Comparison of ENCODE assay signal across 17 mouse cellular contexts in the genomic region with DNA sequence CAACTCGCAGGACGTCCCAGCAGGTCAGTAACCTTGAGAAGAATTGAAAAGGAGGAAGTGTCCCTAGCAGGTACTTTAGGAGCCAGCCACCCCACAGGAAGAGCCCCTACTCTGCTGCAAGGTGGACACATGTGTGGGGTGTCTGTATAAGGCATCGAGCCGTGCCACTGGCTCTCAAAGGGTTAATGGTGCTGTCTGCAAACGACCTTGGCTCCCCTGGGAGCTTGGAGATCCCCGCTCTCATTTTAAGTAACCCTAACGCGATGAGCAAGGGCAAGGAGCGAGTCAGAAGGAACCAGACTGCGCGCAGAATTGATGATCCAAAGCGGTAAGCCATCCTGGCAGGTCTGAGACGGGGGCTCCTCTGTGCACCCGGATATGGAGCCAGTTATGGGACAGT. TPM values are rescaled to one million over a fixed set of nuclear protein-coding genes. Genes with fewer than 3 reads are reported as not detected.
DNase-seq lines count a peak whose midpoint lies in the region; ATAC-seq lines count a peak whose summit lies in the region.
"Had no signal": no experiment of that assay in that cellular context is flagged by ENCODE, and none has a peak within 500 bp of the region (broad histone marks: within the 10 kb centered on the region; RNA-seq: fewer than 3 reads in every experiment).

No protein-coding gene starts in this region.

- no peak overlapping the region for H3K4me3 ChIP-seq in embryonic facial prominence, embryonic 11.5 days (ENCODE audit: low read depth, low read length)
- no peak overlapping the region for H3K4me3 ChIP-seq in embryonic facial prominence, embryonic 10.5 days
- peak overlapping the region; percentile 17; the same call in 1 of the 2 replicates for H3K4me3 ChIP-seq in kidney, embryonic 15.5 days (replicated peaks)
- H3K4me3 ChIP-seq in hindbrain, embryonic 16.5 days (ENCODE audit: low read length), result no peak overlapping the region
- H3K4me3 ChIP-seq: forebrain, embryonic 10.5 days; layer of hippocampus, adult 2 months; liver, embryonic 15.5 days had no signal

- no peaks in the 10 kb centered on the region for H3K4me1 ChIP-seq in embryonic facial prominence, embryonic 11.5 days (ENCODE audit: control insufficient read depth, insufficient read depth, low read length)
- H3K4me1 ChIP-seq in embryonic facial prominence, embryonic 10.5 days, result peaks cover 29% of the 10 kb centered on the region
- peaks cover 18% of the 10 kb centered on the region for H3K4me1 ChIP-seq in kidney, embryonic 15.5 days
- H3K4me1 ChIP-seq in hindbrain, embryonic 16.5 days (ENCODE audit: control insufficient read depth, insufficient read depth, low read depth, low read length), result no peaks in the 10 kb centered on the region
- H3K4me1 ChIP-seq: liver, embryonic 15.5 days had no signal

- no peaks in the 10 kb centered on the region for H3K27me3 ChIP-seq in embryonic facial prominence, embryonic 11.5 days (ENCODE audit: control insufficient read depth, insufficient read depth, low read length)
- H3K27me3 ChIP-seq in embryonic facial prominence, embryonic 10.5 days (replicated peaks; ENCODE audit: low read depth, poor library complexity, severe bottlenecking), result peaks cover 40% of the 10 kb centered on the region
- peaks cover 21% of the 10 kb centered on the region for H3K27me3 ChIP-seq in kidney, embryonic 15.5 days
- no peaks in the 10 kb centered on the region for H3K27me3 ChIP-seq in hindbrain, embryonic 16.5 days (replicated peaks; ENCODE audit: control insufficient read depth, insufficient read depth, low read length)

- H3K27ac ChIP-seq in embryonic facial prominence, embryonic 11.5 days (replicated peaks; ENCODE audit: low read depth, low read length), result no peak overlapping the region
- H3K27ac ChIP-seq in embryonic facial prominence, embryonic 10.5 days (replicated peaks), result no peak overlapping the region
- no peak overlapping the region for H3K27ac ChIP-seq in kidney, embryonic 15.5 days
- no peak overlapping the region for H3K27ac ChIP-seq in hindbrain, embryonic 16.5 days (ENCODE audit: low read depth, low read length)
- H3K27ac ChIP-seq: forebrain, embryonic 10.5 days; layer of hippocampus, adult 2 months; liver, embryonic 15.5 days had no signal

- no peaks in the 10 kb centered on the region for H3K9me3 ChIP-seq in embryonic facial prominence, embryonic 11.5 days (replicated peaks; ENCODE audit: control insufficient read depth, low read length)
- H3K9me3 ChIP-seq in embryonic facial prominence, embryonic 10.5 days, result no peaks in the 10 kb centered on the region
- no peaks in the 10 kb centered on the region for H3K9me3 ChIP-seq in kidney, embryonic 15.5 days (replicated peaks)
- H3K9me3 ChIP-seq in hindbrain, embryonic 16.5 days (ENCODE audit: control insufficient read depth, low read length), result no peaks in the 10 kb centered on the region
- H3K9me3 ChIP-seq: forebrain, embryonic 10.5 days; liver, embryonic 15.5 days had no signal

- no peaks in the 10 kb centered on the region for H3K36me3 ChIP-seq in embryonic facial prominence, embryonic 11.5 days (replicated peaks; ENCODE audit: control insufficient read depth, insufficient read depth, low read depth, low read length)
- H3K36me3 ChIP-seq in embryonic facial prominence, embryonic 10.5 days (replicated peaks), result no peaks in the 10 kb centered on the region
- no peaks in the 10 kb centered on the region for H3K36me3 ChIP-seq in kidney, embryonic 15.5 days
- H3K36me3 ChIP-seq in hindbrain, embryonic 16.5 days (ENCODE audit: control insufficient read depth, insufficient read depth, low read length), result no peaks in the 10 kb centered on the region
- H3K36me3 ChIP-seq: forebrain, embryonic 10.5 days; liver, embryonic 15.5 days had no signal

- 20% methylated on average over 14 of the region's 14 CpGs for WGBS in embryonic facial prominence, embryonic 11.5 days
- 24% methylated on average over 14 of the region's 14 CpGs for WGBS in embryonic facial prominence, embryonic 10.5 days
- WGBS in kidney, embryonic 15.5 days, result 16% methylated on average over 14 of the region's 14 CpGs
- WGBS in hindbrain, embryonic 16.5 days, result 28% methylated on average over 14 of the region's 14 CpGs

- ATAC-seq in embryonic facial prominence, embryonic 11.5 days (replicated peaks; ENCODE audit: insufficient number of reproducible peaks, low FRiP score, low TSS enrichment, low read depth), result no peak
- peak; percentile 17; the same call in 1 of the 2 replicates for ATAC-seq in kidney, embryonic 15.5 days (replicated peaks; ENCODE audit: low FRiP score)
- no peak for ATAC-seq in hindbrain, embryonic 16.5 days
- ATAC-seq: Patski had no signal

- DNase-seq in embryonic facial prominence, embryonic 11.5 days (ENCODE audit: low spot score), result no peak
- no peak for DNase-seq in embryonic facial prominence, embryonic 10.5 days (ENCODE audit: low spot score)
- no peak for DNase-seq in kidney, adult 8-10 months
- peak; percentile 41 for DNase-seq in A20 (ENCODE audit: low read depth, low spot score)
- DNase-seq in lung, postnatal 14 days, result no peak
- DNase-seq in spleen, adult 12 weeks (ENCODE audit: low spot score), result no peak
- DNase-seq: cerebellum, postnatal 36 days; heart, postnatal 14 days; kidney, adult 11 months; thymus, postnatal 14 days had no signal

- no peak overlapping the region for H3K9ac ChIP-seq in embryonic facial prominence, embryonic 11.5 days (replicated peaks; ENCODE audit: low read length)
- H3K9ac ChIP-seq in kidney, embryonic 15.5 days, result no peak overlapping the region
- H3K9ac ChIP-seq in hindbrain, embryonic 16.5 days (ENCODE audit: low read depth, low read length), result no peak overlapping the region
- H3K9ac ChIP-seq: liver, embryonic 15.5 days had no signal

- H3K4me2 ChIP-seq in embryonic facial prominence, embryonic 11.5 days (ENCODE audit: low read depth, low read length), result peak overlapping the region; percentile 5; the same call in 1 of the 2 replicates
- H3K4me2 ChIP-seq in kidney, embryonic 15.5 days, result peak overlapping the region; percentile 49
- H3K4me2 ChIP-seq in hindbrain, embryonic 16.5 days (ENCODE audit: low read length), result 0 out of 2 replicates have a peak overlapping the region, but pooled peaks have one; percentile 8
- H3K4me2 ChIP-seq: liver, embryonic 15.5 days; midbrain, embryonic 11.5 days had no signal

RNA-seq across cellular contexts. Expression of a gene that starts 24.7 kb away (rescaled TPM):
- 8.5 and 9.8 TPM in 2 replicates for polyA plus RNA-seq in embryonic facial prominence, embryonic 11.5 days (2014; fragmentation: Nextera tagmentation; extraction: Ambion mirVana)
- 11.9 and 14.0 TPM in 2 replicates for polyA plus RNA-seq in embryonic facial prominence, embryonic 10.5 days (2016; fragmentation: Nextera tagmentation; extraction: Ambion mirVana)
- polyA plus RNA-seq in kidney, embryonic 15.5 days (2015; fragmentation: Nextera tagmentation; extraction: Ambion mirVana), result 14.4 and 15.7 TPM in 2 replicates
- polyA plus RNA-seq in hindbrain, embryonic 16.5 days (2015; fragmentation: Nextera tagmentation; extraction: Ambion mirVana), result 9.2 and 10.3 TPM in 2 replicates
